Mouse (Mus musculus) megakaryocyte, embryonic 14.5 days (primary cell): Measurements from ENCODE around the gene Tma16.

ENCODE experiments used
- FLI1 ChIP-seq: IDR thresholded peaks from 2 replicates; pipeline ENCODE4 v1.6.1; 2012; ENCODE audit warnings: low read length, inconsistent platforms, mixed read lengths
- GATA1 ChIP-seq: IDR thresholded peaks from 3 replicates; pipeline ENCODE4 v1.6.1; 2012; ENCODE audit warnings: mixed read lengths, low read length, inconsistent platforms, borderline replicate concordance

GRCm38 (mm10) chr8:66437929-66438328 lies 48.4 kb downstream of the Tma16 start:
- TF ChIP-seq GATA1 (no peak), FLI1 (no peak)
